Mouse (Mus musculus): Measurements from ENCODE around the gene Pnpla1. TPM values are rescaled to one million over a fixed set of nuclear protein-coding genes. Genes with fewer than 3 reads are reported as not detected.

The Pnpla1 gene
- polyA plus RNA-seq, 1 experiment, result not detected

GRCm38 (mm10) chr17:28879931-28880391 lies 21.8 kb downstream of the Pnpla1 start:
- TF ChIP-seq POLR2A (IDR thresholded peaks at IDR 0.05; ENCODE audit: insufficient read depth, low read length) (no peak), CTCF (IDR thresholded peaks at IDR 0.05; ENCODE audit: low read depth, low read length) (peak; percentile 91)
- no peak overlapping the region for H3K9ac ChIP-seq (ENCODE audit: low read depth, poor library complexity, severe bottlenecking)
- 0 out of 2 replicates have a peak overlapping the region, but pooled peaks have one; percentile 5 for H3K4me3 ChIP-seq (ENCODE audit: low read depth, low read length)

GRCm38 (mm10) chr17:28882316-28882715 lies 24.1 kb downstream of the Pnpla1 start:
- Histone ChIP-seq H3K4me1 (ENCODE audit: control insufficient read depth, insufficient read depth, low read length) (peaks cover 2% of the 10 kb centered on the region), H3K27ac (ENCODE audit: insufficient read depth, low read length) (no peak overlapping the region), H3K4me3 (ENCODE audit: low read depth, low read length) (no peak overlapping the region), H3K36me3 (ENCODE audit: control insufficient read depth, insufficient read depth, low read length, poor library complexity, severe bottlenecking) (no peaks in the 10 kb centered on the region), H3K27me3 (ENCODE audit: control insufficient read depth, insufficient read depth, low read length, poor library complexity, severe bottlenecking) (no peaks in the 10 kb centered on the region), H3K9ac (ENCODE audit: low read depth, poor library complexity, severe bottlenecking) (no peak overlapping the region), H3K9me3 (replicated peaks; ENCODE audit: control insufficient read depth, insufficient read depth, low read length, poor library complexity, severe bottlenecking) (no peaks in the 10 kb centered on the region)
- TF ChIP-seq POLR2A (IDR thresholded peaks at IDR 0.05; ENCODE audit: insufficient read depth, low read length) (no peak), EP300 (IDR thresholded peaks at IDR 0.05; ENCODE audit: insufficient read depth, low read depth, low read length) (no peak), CTCF (IDR thresholded peaks at IDR 0.05; ENCODE audit: low read depth, low read length) (no peak)

More at GRCm38 (mm10) chr17:28879931-28880391, 21.8 kb downstream of the Pnpla1 start:
- Histone ChIP-seq H3K4me1 (ENCODE audit: control insufficient read depth, insufficient read depth, low read length) (peaks cover 2% of the 10 kb centered on the region), H3K36me3 (ENCODE audit: control insufficient read depth, insufficient read depth, low read length, poor library complexity, severe bottlenecking) (no peaks in the 10 kb centered on the region), H3K27me3 (ENCODE audit: control insufficient read depth, insufficient read depth, low read length, poor library complexity, severe bottlenecking) (no peaks in the 10 kb centered on the region), H3K9me3 (replicated peaks; ENCODE audit: control insufficient read depth, insufficient read depth, low read length, poor library complexity, severe bottlenecking) (no peaks in the 10 kb centered on the region), H3K27ac (ENCODE audit: insufficient read depth, low read length) (no peak overlapping the region)

- TF ChIP-seq CTCF (IDR thresholded peaks at IDR 0.05; ENCODE audit: low read depth, low read length) (peak; percentile 35), POLR2A (IDR thresholded peaks at IDR 0.05; ENCODE audit: insufficient read depth, low read length) (no peak)
- no peaks in the 10 kb centered on the region for H3K27me3 ChIP-seq (ENCODE audit: control insufficient read depth, insufficient read depth, low read length, poor library complexity, severe bottlenecking)
- H3K4me3 ChIP-seq (ENCODE audit: low read depth, low read length), result no peak overlapping the region
- no peak overlapping the region for H3K9ac ChIP-seq (ENCODE audit: low read depth, poor library complexity, severe bottlenecking)
- no peaks in the 10 kb centered on the region for H3K36me3 ChIP-seq (ENCODE audit: control insufficient read depth, insufficient read depth, low read length, poor library complexity, severe bottlenecking)
- H3K9me3 ChIP-seq (replicated peaks; ENCODE audit: control insufficient read depth, insufficient read depth, low read length, poor library complexity, severe bottlenecking), result no peaks in the 10 kb centered on the region
- no peak overlapping the region for H3K27ac ChIP-seq (ENCODE audit: insufficient read depth, low read length)
- peaks cover 2% of the 10 kb centered on the region for H3K4me1 ChIP-seq (ENCODE audit: control insufficient read depth, insufficient read depth, low read length)
Measured at GRCm38 (mm10) chr17:28882810-28883209, 24.6 kb downstream of the Pnpla1 start.

GRCm38 (mm10) chr17:28883941-28884516 lies 25.8 kb downstream of the Pnpla1 start:
- Histone ChIP-seq H3K4me3 (ENCODE audit: low read depth, low read length) (no peak overlapping the region), H3K9ac (ENCODE audit: low read depth, poor library complexity, severe bottlenecking) (no peak overlapping the region), H3K27me3 (ENCODE audit: control insufficient read depth, insufficient read depth, low read length, poor library complexity, severe bottlenecking) (no peaks in the 10 kb centered on the region), H3K4me1 (ENCODE audit: control insufficient read depth, insufficient read depth, low read length) (peaks cover 2% of the 10 kb centered on the region), H3K27ac (ENCODE audit: insufficient read depth, low read length) (no peak overlapping the region), H3K36me3 (ENCODE audit: control insufficient read depth, insufficient read depth, low read length, poor library complexity, severe bottlenecking) (no peaks in the 10 kb centered on the region), H3K9me3 (replicated peaks; ENCODE audit: control insufficient read depth, insufficient read depth, low read length, poor library complexity, severe bottlenecking) (no peaks in the 10 kb centered on the region)
- no peak for TF ChIP-seq POLR2A (IDR thresholded peaks at IDR 0.05; ENCODE audit: insufficient read depth, low read length)
- TF ChIP-seq EP300 (IDR thresholded peaks at IDR 0.05; ENCODE audit: insufficient read depth, low read depth, low read length), result no peak
- no peak for TF ChIP-seq CTCF (IDR thresholded peaks at IDR 0.05; ENCODE audit: low read depth, low read length)

GRCm38 (mm10) chr17:28885231-28885630 lies 27.0 kb downstream of the Pnpla1 start:
- TF ChIP-seq EP300 (IDR thresholded peaks at IDR 0.05; ENCODE audit: insufficient read depth, low read depth, low read length) (no peak), POLR2A (IDR thresholded peaks at IDR 0.05; ENCODE audit: insufficient read depth, low read length) (no peak), CTCF (IDR thresholded peaks at IDR 0.05; ENCODE audit: low read depth, low read length) (no peak)

GRCm38 (mm10) chr17:28886266-28886665 lies 28.1 kb downstream of the Pnpla1 start:
- H3K9me3 ChIP-seq (replicated peaks; ENCODE audit: control insufficient read depth, insufficient read depth, low read length, poor library complexity, severe bottlenecking), result 0 out of 2 replicates have a peak, but pooled peaks cover under 1% of the 10 kb centered on the region
- TF ChIP-seq EP300 (IDR thresholded peaks at IDR 0.05; ENCODE audit: insufficient read depth, low read depth, low read length) (no peak), POLR2A (IDR thresholded peaks at IDR 0.05; ENCODE audit: insufficient read depth, low read length) (no peak), CTCF (IDR thresholded peaks at IDR 0.05; ENCODE audit: low read depth, low read length) (no peak)
- no peak overlapping the region for H3K9ac ChIP-seq (ENCODE audit: low read depth, poor library complexity, severe bottlenecking)
- H3K27ac ChIP-seq (ENCODE audit: insufficient read depth, low read length), result no peak overlapping the region
- H3K4me1 ChIP-seq (ENCODE audit: control insufficient read depth, insufficient read depth, low read length), result no peaks in the 10 kb centered on the region
- H3K4me3 ChIP-seq (ENCODE audit: low read depth, low read length), result no peak overlapping the region
- no peaks in the 10 kb centered on the region for H3K36me3 ChIP-seq (ENCODE audit: control insufficient read depth, insufficient read depth, low read length, poor library complexity, severe bottlenecking)
- no peaks in the 10 kb centered on the region for H3K27me3 ChIP-seq (ENCODE audit: control insufficient read depth, insufficient read depth, low read length, poor library complexity, severe bottlenecking)

More at GRCm38 (mm10) chr17:28885231-28885630, 27.0 kb downstream of the Pnpla1 start:
- H3K4me1 ChIP-seq (ENCODE audit: control insufficient read depth, insufficient read depth, low read length), result peaks cover under 1% of the 10 kb centered on the region
- H3K4me3 ChIP-seq (ENCODE audit: low read depth, low read length), result no peak overlapping the region
- no peaks in the 10 kb centered on the region for H3K27me3 ChIP-seq (ENCODE audit: control insufficient read depth, insufficient read depth, low read length, poor library complexity, severe bottlenecking)
- no peaks in the 10 kb centered on the region for H3K36me3 ChIP-seq (ENCODE audit: control insufficient read depth, insufficient read depth, low read length, poor library complexity, severe bottlenecking)
- no peak overlapping the region for H3K27ac ChIP-seq (ENCODE audit: insufficient read depth, low read length)
- no peak overlapping the region for H3K9ac ChIP-seq (ENCODE audit: low read depth, poor library complexity, severe bottlenecking)
- no peaks in the 10 kb centered on the region for H3K9me3 ChIP-seq (replicated peaks; ENCODE audit: control insufficient read depth, insufficient read depth, low read length, poor library complexity, severe bottlenecking)

Data from ES-Bruce4 (cell line).